Mouse (Mus musculus): Measurements from ENCODE around the gene Brdt.

GRCm38 (mm10) chr5:107283935-107284524 is 46.9 kb upstream of the Brdt start:
- TF ChIP-seq CTCF (IDR thresholded peaks at IDR 0.05; ENCODE audit: extremely low read depth, insufficient read length, insufficient replicate concordance, low read depth, low read length) (no peak), POLR2A (IDR thresholded peaks at IDR 0.05; ENCODE audit: low read depth, low read length) (no peak)

Measured in small intestine, adult 2 months (tissue).